Mouse (Mus musculus): Measurements from ENCODE around the gene Gtf2h4.

DNA sequence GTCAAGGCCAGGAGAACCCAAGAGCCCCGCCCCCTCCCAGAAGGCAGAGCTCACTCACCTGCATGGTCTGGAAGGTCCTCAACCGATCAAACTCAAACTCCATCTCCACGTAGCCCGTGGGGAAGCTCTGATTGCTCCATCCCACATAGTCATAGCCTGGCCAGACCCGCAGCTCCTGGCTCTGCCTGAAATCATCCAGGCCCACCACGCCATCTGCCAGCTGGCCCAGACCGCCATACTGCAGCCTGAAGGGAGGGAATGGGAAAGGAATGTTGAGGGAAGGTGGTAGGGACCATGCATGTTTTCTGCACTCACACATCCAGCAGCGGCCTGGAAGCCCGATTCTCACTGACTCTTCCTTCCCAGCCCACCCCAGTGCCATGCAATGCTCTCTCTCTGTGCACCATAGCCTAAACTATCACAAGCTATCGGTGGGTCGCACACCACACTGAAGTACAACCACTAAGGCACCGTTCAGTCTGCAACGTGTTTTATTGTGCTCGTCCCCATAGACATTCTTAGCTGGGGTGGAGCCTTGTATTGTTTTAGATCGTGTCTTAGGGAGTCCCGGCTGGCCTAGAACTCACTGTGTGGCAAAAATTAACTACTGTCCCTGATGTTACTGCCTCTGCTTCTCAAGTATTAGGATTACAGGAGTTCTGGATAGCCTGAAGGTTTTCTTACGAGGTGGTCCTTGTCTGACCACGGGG lies 16.6 kb upstream of the Gtf2h4 start:
- TF ChIP-seq POLR2A (IDR thresholded peaks at IDR 0.05; ENCODE audit: low read depth, low read length) (no peak), CTCF (IDR thresholded peaks at IDR 0.05; ENCODE audit: borderline replicate concordance, insufficient read depth, low read length) (no peak)
